Mouse (Mus musculus): ENCODE data around the gene Cbfa2t2. TPM values are rescaled to one million over a fixed set of nuclear protein-coding genes. Genes with fewer than 3 reads are reported as not detected.

Gene Cbfa2t2
- polyA plus RNA-seq, 1 experiment from 2014 or later, result 34.9 TPM

DNA sequence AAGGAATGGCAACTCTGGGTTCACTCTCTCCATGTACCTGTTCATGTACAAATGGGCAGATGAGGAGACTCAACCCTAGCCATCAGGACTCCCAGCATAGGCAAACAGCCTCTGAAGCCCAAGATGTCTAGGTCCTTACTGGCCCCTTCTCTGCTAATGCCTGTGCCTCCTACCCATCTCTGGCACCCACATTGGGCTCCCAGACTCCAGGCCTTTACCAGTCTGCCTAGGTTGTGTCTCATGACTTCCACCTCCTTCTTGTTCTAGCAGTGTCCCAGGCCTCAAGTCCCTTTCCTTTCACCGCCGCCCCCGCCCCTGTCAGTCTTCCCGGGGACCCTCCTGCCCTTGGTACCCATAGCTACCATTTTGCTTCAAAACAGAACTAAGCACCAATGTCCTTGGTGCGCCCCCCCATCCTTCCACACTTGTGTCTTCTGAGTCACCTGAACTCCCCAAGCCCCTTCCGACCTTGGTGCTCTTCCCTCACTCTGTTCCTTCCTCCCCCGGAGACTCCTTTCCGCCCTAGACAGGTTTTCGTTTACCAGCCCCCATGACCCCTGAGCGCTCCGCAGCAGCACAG, 29.1 kb upstream of the Cbfa2t2 start:
- Histone ChIP-seq H3K36me3 (ENCODE audit: control insufficient read depth, insufficient read depth, low read length) (no peaks in the 10 kb centered on the region), H3K9me3 (ENCODE audit: control insufficient read depth, low read length) (no peaks in the 10 kb centered on the region), H3K9ac (ENCODE audit: low read length) (peak overlapping the region; percentile 70), H3K4me2 (ENCODE audit: low read depth, low read length) (peak overlapping the region; percentile 85), H3K4me3 (ENCODE audit: low read length) (peak overlapping the region; percentile 64), H3K27ac (ENCODE audit: low read length) (no peak overlapping the region), H3K4me1 (replicated peaks; ENCODE audit: control insufficient read depth, insufficient read depth, low read length) (peaks cover 13% of the 10 kb centered on the region), H3K27me3 (ENCODE audit: control insufficient read depth, insufficient read depth, low read depth, low read length) (no peaks in the 10 kb centered on the region; the same call in 1 of the 2 replicates)
- WGBS, result 32% methylated on average over 11 of the region's 11 CpGs
- no peak for ATAC-seq (ENCODE audit: low read depth)

DNA sequence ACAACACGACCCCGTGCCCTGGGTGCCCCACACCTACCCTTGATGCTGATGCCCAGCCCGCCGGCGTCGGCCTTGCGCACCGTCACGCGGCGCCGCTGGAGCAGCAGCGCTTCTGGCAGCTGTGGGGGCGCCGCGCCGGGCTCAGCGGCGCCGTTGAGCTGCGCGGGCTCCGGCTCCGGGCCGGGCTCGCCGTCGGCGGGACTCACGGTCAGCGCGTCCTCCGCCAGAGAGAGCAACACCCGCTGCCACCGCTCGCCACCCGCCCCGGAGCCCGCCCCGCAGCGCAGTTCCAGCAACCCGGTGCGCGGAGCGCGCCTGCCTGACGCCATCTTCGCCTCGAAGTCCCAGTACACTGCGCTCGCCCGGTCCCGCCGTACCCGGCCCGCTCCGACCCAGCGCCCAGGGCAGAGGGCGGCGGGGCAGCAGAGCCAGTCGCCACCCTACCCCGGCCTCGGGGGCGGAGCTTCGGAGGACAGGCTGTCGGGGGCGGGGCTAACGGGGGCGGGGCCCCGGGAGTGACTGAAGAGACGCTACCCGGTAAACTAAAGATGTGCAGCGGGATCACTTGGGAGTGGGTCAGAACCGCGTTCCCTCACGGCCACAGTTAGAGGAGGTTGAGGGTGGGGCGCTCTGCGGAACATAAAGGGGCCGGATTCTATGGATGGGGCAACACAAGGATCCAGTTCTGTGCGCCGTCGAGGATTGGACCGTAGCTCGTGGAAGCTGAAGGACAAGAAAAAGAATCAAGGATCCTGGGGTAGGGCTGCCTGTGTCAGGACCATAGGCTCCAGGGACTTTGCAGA, 28.4 kb upstream of the Cbfa2t2 start, which contains the start of gene Snta1:
Gene Snta1, minus strand, starts transcription at position 457 of the 803 bp plus-strand sequence.
- 1% methylated on average over 64 of the region's 84 CpGs for WGBS
- peak; percentile 91 for ATAC-seq (ENCODE audit: low read depth)
- Histone ChIP-seq H3K9ac (ENCODE audit: low read length) (peak within 1 kb of the TSS; percentile 70), H3K4me1 (replicated peaks; ENCODE audit: control insufficient read depth, insufficient read depth, low read length) (peaks cover 8% of the 10 kb centered on the region), H3K27ac (ENCODE audit: low read length) (peak within 1 kb of the TSS; percentile 15; the same call in 1 of the 2 replicates), H3K27me3 (ENCODE audit: control insufficient read depth, insufficient read depth, low read depth, low read length) (no peaks in the 10 kb centered on the region; the same call in 1 of the 2 replicates), H3K4me3 (ENCODE audit: low read length) (peak within 1 kb of the TSS; percentile 64), H3K36me3 (ENCODE audit: control insufficient read depth, insufficient read depth, low read length) (no peaks in the 10 kb centered on the region), H3K9me3 (ENCODE audit: control insufficient read depth, low read length) (no peaks in the 10 kb centered on the region), H3K4me2 (ENCODE audit: low read depth, low read length) (peak within 1 kb of the TSS; percentile 85)

DNA sequence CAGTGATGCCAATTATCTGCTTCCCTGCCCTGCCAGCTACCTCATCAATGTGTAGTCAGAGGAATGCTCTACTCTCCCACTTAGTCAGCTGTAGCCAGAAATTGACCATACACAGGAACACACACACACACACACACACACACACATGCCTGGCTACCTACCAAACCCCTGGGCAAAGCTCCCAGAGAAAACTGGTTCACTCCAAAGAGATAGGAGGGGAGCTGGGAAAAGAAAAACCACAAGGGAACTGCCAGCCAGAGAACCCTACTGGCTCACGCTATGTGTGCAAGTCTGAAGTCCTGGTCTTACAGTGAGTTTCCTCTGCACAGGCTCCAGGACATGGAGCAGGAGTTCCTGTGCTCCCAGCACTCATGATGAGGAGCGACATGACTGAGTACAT, 25.9 kb upstream of the Cbfa2t2 start:
- ATAC-seq (ENCODE audit: low read depth), result no peak
- Histone ChIP-seq H3K4me1 (replicated peaks; ENCODE audit: control insufficient read depth, insufficient read depth, low read length) (no peaks in the 10 kb centered on the region; the same call in 1 of the 2 replicates), H3K36me3 (ENCODE audit: control insufficient read depth, insufficient read depth, low read length) (no peaks in the 10 kb centered on the region), H3K9me3 (ENCODE audit: control insufficient read depth, low read length) (no peaks in the 10 kb centered on the region), H3K4me3 (ENCODE audit: low read length) (no peak overlapping the region), H3K4me2 (ENCODE audit: low read depth, low read length) (no peak overlapping the region), H3K9ac (ENCODE audit: low read length) (no peak overlapping the region), H3K27me3 (ENCODE audit: control insufficient read depth, insufficient read depth, low read depth, low read length) (no peaks in the 10 kb centered on the region; the same call in 1 of the 2 replicates), H3K27ac (ENCODE audit: low read length) (no peak overlapping the region)
- 34% methylated on average over 2 of the region's 2 CpGs for WGBS

DNA sequence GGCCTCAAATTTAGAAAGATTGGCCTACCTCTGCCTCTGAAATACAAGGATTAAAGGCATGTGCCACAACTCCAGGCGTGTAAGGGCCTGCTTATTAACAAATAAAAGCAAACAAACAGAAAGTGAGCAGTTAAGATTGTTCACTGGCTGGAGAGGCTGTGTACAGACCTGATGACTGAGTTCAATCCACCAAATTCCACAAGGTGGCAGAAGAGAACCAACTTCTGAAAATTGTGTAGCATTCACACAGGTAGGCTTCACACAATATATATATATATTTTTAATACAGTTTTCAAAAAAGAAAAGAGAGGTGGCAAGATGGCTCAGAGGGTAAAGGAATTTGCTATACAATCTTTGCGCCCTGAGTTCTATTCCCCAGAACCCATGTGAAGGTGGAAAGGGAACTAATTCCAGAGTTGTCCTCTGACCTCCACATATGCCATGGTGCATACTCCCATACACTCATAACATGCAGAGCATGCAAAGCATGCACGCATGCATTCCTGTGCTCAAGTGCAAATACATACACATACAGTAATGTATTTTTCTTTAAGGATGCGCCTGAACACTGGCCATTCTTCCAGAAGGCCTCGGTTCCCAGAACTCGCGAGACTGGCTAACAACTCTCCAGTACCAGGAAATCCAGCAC, 24.1 kb upstream of the Cbfa2t2 start:
- no peak overlapping the region for H3K9ac ChIP-seq (ENCODE audit: low read length)
- no peaks in the 10 kb centered on the region; the same call in 1 of the 2 replicates for H3K27me3 ChIP-seq (ENCODE audit: control insufficient read depth, insufficient read depth, low read depth, low read length)
- ATAC-seq (ENCODE audit: low read depth), result no peak
- H3K9me3 ChIP-seq (ENCODE audit: control insufficient read depth, low read length), result no peaks in the 10 kb centered on the region
- H3K4me2 ChIP-seq (ENCODE audit: low read depth, low read length), result no peak overlapping the region
- H3K36me3 ChIP-seq (ENCODE audit: control insufficient read depth, insufficient read depth, low read length), result no peaks in the 10 kb centered on the region
- no peak overlapping the region for H3K4me3 ChIP-seq (ENCODE audit: low read length)
- WGBS, result 62% methylated on average over 7 of the region's 7 CpGs
- H3K27ac ChIP-seq (ENCODE audit: low read length), result no peak overlapping the region
- H3K4me1 ChIP-seq (replicated peaks; ENCODE audit: control insufficient read depth, insufficient read depth, low read length), result no peaks in the 10 kb centered on the region; the same call in 1 of the 2 replicates

DNA sequence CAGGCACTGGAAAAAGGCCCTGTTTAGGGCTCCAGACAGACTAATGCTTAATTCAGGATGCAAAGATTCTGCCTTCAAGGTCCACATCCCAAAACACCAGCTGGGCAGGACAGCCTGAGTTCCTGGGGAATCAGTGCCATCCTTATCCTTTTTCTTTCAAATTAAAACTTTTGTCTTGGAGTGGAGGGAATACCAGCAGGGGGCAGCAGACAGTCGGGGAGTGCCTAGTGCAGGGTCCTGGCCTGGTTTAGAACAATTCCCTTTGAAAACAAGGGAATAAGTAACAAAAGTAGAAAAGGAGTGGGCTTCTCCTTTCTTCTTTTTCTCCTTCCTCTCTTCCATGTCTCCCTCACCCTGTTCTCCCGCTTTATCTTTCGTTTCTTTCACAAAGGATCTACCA, 19.2 kb upstream of the Cbfa2t2 start:
- no peak overlapping the region for H3K9ac ChIP-seq (ENCODE audit: low read length)
- 12% methylated on average over 3 of the region's 3 CpGs for WGBS
- H3K27me3 ChIP-seq (ENCODE audit: control insufficient read depth, insufficient read depth, low read depth, low read length), result no peaks in the 10 kb centered on the region
- no peaks in the 10 kb centered on the region for H3K9me3 ChIP-seq (ENCODE audit: control insufficient read depth, low read length)
- no peak overlapping the region for H3K4me2 ChIP-seq (ENCODE audit: low read depth, low read length)
- H3K4me1 ChIP-seq (replicated peaks; ENCODE audit: control insufficient read depth, insufficient read depth, low read length), result no peaks in the 10 kb centered on the region
- no peak overlapping the region for H3K4me3 ChIP-seq (ENCODE audit: low read length)
- H3K27ac ChIP-seq (ENCODE audit: low read length), result no peak overlapping the region
- ATAC-seq (ENCODE audit: low read depth), result peak; percentile 47; the same call in 1 of the 2 replicates
- H3K36me3 ChIP-seq (ENCODE audit: control insufficient read depth, insufficient read depth, low read length), result no peaks in the 10 kb centered on the region

DNA sequence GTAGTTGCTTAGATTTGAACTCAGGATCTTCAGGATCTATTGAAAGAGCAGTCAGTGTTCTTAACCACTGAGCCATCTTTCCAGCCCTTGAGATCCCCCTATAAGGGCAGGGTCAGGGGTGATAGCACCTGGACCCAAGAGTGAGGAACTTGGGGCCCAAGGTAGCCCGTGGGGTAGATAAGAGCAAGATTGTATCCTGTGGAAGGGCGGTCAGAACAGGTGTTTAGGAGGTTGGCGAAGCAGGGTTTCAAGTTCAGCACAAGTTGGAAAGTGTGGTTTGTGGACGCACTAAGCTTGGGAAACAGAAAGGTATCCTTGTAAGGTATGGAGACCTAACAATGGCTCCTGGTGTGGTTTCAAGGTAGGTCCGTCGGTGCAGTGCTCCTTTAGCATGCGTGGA, 18.3 kb upstream of the Cbfa2t2 start:
- Histone ChIP-seq H3K4me3 (ENCODE audit: low read length) (no peak overlapping the region), H3K9me3 (ENCODE audit: control insufficient read depth, low read length) (no peaks in the 10 kb centered on the region), H3K27ac (ENCODE audit: low read length) (no peak overlapping the region), H3K27me3 (ENCODE audit: control insufficient read depth, insufficient read depth, low read depth, low read length) (no peaks in the 10 kb centered on the region), H3K9ac (ENCODE audit: low read length) (no peak overlapping the region), H3K36me3 (ENCODE audit: control insufficient read depth, insufficient read depth, low read length) (no peaks in the 10 kb centered on the region), H3K4me2 (ENCODE audit: low read depth, low read length) (no peak overlapping the region), H3K4me1 (replicated peaks; ENCODE audit: control insufficient read depth, insufficient read depth, low read length) (no peaks in the 10 kb centered on the region)
- WGBS, result 81% methylated on average over 7 of the region's 7 CpGs
- no peak for ATAC-seq (ENCODE audit: low read depth)

DNA sequence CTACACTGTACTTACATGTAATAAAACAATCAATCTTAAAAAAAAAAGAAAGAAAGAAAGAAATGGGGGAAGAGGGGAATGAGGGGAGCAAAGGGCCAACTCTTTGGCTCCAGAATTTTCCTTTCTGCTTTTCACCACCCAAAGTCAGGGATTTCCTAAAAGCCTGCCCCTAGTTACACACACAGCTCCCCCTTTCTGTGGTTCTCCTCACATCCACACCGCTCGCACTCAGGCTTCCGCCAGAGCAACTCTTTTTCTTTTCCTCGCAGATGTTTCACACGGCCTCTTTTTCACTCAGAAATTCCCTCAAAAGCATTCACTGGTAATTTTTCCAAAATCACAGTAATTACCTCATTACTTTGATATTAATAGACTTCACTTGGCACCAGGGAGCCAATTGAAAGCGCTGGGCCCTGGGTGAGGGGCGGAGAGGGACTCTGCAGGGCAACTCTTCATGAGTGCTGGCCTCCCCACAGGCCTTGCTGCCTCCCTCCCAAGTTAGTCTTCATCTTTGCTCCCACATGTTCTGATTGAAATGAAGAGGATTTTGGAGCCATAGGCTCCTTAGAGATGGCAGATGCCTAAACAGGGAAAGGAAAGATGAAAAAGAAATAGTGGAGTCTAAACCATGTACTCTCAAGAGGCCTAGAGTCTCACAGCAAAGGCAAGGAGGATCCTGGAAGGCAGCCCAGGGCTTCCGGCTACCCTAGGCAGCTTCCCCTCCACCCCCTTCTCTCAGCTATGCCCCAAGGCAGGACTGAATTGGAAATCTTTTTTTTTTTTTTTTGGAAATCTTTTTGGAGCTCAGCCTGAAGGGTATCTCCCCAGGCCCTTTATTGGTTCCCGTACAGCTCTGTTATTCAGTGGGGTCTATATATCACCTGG, 16.4 kb upstream of the Cbfa2t2 start:
- no peaks in the 10 kb centered on the region for H3K4me1 ChIP-seq (replicated peaks; ENCODE audit: control insufficient read depth, insufficient read depth, low read length)
- no peak overlapping the region for H3K27ac ChIP-seq (ENCODE audit: low read length)
- H3K27me3 ChIP-seq (ENCODE audit: control insufficient read depth, insufficient read depth, low read depth, low read length), result no peaks in the 10 kb centered on the region
- H3K9me3 ChIP-seq (ENCODE audit: control insufficient read depth, low read length), result no peaks in the 10 kb centered on the region
- 78% methylated on average over 9 of the region's 9 CpGs for WGBS
- no peak overlapping the region for H3K9ac ChIP-seq (ENCODE audit: low read length)
- H3K4me2 ChIP-seq (ENCODE audit: low read depth, low read length), result no peak overlapping the region
- no peaks in the 10 kb centered on the region for H3K36me3 ChIP-seq (ENCODE audit: control insufficient read depth, insufficient read depth, low read length)
- H3K4me3 ChIP-seq (ENCODE audit: low read length), result no peak overlapping the region
- no peak for ATAC-seq (ENCODE audit: low read depth)

DNA sequence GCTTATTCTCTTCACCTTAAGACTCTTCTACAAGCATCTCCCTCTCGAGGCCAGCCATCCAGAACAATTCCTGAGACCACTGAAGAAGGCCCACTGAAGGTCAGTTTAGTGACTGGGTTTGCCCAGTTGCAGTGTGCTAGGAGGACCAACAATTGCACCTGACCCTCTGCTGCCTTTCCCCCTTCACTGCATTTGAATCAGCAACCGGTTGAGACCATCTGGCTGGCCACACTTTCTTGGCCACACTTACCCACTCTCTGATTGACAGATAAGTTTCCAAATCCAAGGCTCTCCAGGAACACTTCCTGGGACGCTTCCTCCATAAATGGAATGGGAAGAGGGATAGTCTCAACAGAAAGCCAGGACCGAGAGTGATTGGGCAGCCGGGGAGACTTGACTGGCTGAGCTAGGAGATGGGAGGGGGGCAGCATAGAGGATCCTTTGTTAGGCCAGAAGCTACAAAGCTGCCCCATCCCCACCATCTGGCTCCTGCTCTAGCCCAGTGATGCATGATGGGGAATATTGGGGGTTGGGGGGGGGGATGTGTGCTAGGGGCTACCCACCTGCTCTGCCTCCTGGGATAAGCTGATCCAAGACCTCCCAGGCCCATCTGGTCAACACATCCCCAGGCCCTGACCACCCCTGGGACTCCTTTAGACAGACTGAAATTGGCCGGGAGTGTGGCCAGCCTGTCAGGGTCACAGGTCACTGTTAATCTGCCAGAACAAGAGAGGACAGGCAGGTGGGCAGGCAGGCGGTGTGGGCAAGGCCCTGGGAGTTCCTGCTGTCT, 15.1 kb upstream of the Cbfa2t2 start:
- Histone ChIP-seq H3K27ac (ENCODE audit: low read length) (no peak overlapping the region), H3K9me3 (ENCODE audit: control insufficient read depth, low read length) (peaks cover 5% of the 10 kb centered on the region; the same call in 1 of the 2 replicates), H3K4me2 (ENCODE audit: low read depth, low read length) (no peak overlapping the region), H3K4me3 (ENCODE audit: low read length) (no peak overlapping the region), H3K27me3 (ENCODE audit: control insufficient read depth, insufficient read depth, low read depth, low read length) (no peaks in the 10 kb centered on the region), H3K36me3 (ENCODE audit: control insufficient read depth, insufficient read depth, low read length) (no peaks in the 10 kb centered on the region), H3K9ac (ENCODE audit: low read length) (no peak overlapping the region), H3K4me1 (replicated peaks; ENCODE audit: control insufficient read depth, insufficient read depth, low read length) (no peaks in the 10 kb centered on the region; the same call in 1 of the 2 replicates)
- 0 out of 2 replicates have a peak, but pooled peaks have one; percentile 20 for ATAC-seq (ENCODE audit: low read depth)
- 42% methylated on average over 7 of the region's 7 CpGs for WGBS

Data from lung, embryonic 16.5 days (tissue).